ENCODE assay signal across 9 mouse cellular contexts in the genomic region with DNA sequence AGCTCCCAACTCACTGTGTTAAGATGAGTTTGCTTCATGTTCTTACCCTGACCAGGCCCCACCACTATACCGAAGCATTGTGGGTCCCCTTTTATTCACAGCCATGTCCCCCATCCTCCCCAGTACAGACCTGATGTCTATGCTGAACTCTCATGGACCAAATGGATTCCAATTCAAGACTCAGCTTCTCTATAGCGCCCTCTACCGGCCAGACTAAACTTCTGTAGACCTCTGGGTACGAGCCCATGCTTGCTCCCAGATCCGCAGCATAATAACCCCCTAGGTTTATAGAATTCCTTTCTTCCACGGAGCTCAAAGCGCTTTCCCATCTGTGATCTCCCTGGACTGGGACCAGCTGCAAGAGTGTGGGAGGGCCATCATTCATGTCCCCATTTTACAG. TPM values are rescaled to one million over a fixed set of nuclear protein-coding genes. Genes with fewer than 3 reads are reported as not detected.
DNase-seq lines count a peak whose midpoint lies in the region; ATAC-seq lines count a peak whose summit lies in the region.
"Had no signal": no experiment of that assay in that cellular context is flagged by ENCODE, and none has a peak within 500 bp of the region (broad histone marks: within the 10 kb centered on the region; RNA-seq: fewer than 3 reads in every experiment).

No protein-coding gene starts in this region.

- H3K36me3 ChIP-seq in hindbrain, embryonic 11.5 days (ENCODE audit: control insufficient read depth, insufficient read depth, low read length) = no peaks in the 10 kb centered on the region
- H3K36me3 ChIP-seq in hindbrain, embryonic 12.5 days = no peaks in the 10 kb centered on the region
- no peaks in the 10 kb centered on the region for H3K36me3 ChIP-seq in intestine, embryonic 15.5 days
- H3K36me3 ChIP-seq: limb, embryonic 12.5 days had no signal

- peaks cover 7% of the 10 kb centered on the region for H3K27me3 ChIP-seq in hindbrain, embryonic 11.5 days (ENCODE audit: control insufficient read depth, insufficient read depth, low read length)
- H3K27me3 ChIP-seq in hindbrain, embryonic 12.5 days = peaks cover 39% of the 10 kb centered on the region
- peaks cover 15% of the 10 kb centered on the region for H3K27me3 ChIP-seq in intestine, embryonic 15.5 days (replicated peaks)

- intact Hi-C loops in gastrocnemius, postnatal 36 days (cut with DNase I) = loop anchor here (5.0 kb wide), 1 partner anchor 214 kb away; a partner anchor contains a TSS

- no peaks in the 10 kb centered on the region; the same call in 1 of the 2 replicates for H3K4me1 ChIP-seq in hindbrain, embryonic 11.5 days (replicated peaks; ENCODE audit: control insufficient read depth, insufficient read depth, low read length)
- peaks cover 10% of the 10 kb centered on the region; the same call in 1 of the 2 replicates for H3K4me1 ChIP-seq in hindbrain, embryonic 12.5 days
- peaks cover 18% of the 10 kb centered on the region for H3K4me1 ChIP-seq in intestine, embryonic 15.5 days (replicated peaks)

- no peak overlapping the region for H3K4me2 ChIP-seq in hindbrain, embryonic 11.5 days (replicated peaks; ENCODE audit: low read depth, low read length)
- no peak overlapping the region for H3K4me2 ChIP-seq in hindbrain, embryonic 12.5 days (replicated peaks)
- no peak overlapping the region for H3K4me2 ChIP-seq in intestine, embryonic 15.5 days (replicated peaks)
- H3K4me2 ChIP-seq: limb, embryonic 12.5 days had no signal

- DNase-seq in hindbrain, embryonic 11.5 days (ENCODE audit: low spot score) = peak; percentile 67
- DNase-seq in A20 (ENCODE audit: low read depth, low spot score) (peak; percentile 59), WW6 (ENCODE audit: low read depth, low spot score) (peak; percentile 53)
- no peak for DNase-seq in cerebellum, adult 18-20 months
- DNase-seq in gastrocnemius, postnatal 36 days = no peak

- H3K27ac ChIP-seq in hindbrain, embryonic 11.5 days (ENCODE audit: low read depth, low read length) = no peak overlapping the region
- H3K27ac ChIP-seq in hindbrain, embryonic 12.5 days = no peak overlapping the region
- H3K27ac ChIP-seq in intestine, embryonic 15.5 days = no peak overlapping the region
- H3K27ac ChIP-seq: limb, embryonic 12.5 days had no signal

- ATAC-seq in hindbrain, embryonic 11.5 days (ENCODE audit: low FRiP score) = no peak
- no peak for ATAC-seq in hindbrain, embryonic 12.5 days (ENCODE audit: low FRiP score)
- ATAC-seq in intestine, embryonic 15.5 days = peak; percentile 26; the same call in 1 of the 2 replicates
- ATAC-seq in erythroid progenitor cell, adult 5-6 weeks (replicated peaks; ENCODE audit: low FRiP score, poor library complexity, severe bottlenecking) = no peak

- H3K9me3 ChIP-seq in hindbrain, embryonic 11.5 days (ENCODE audit: control insufficient read depth, low read length) = no peaks in the 10 kb centered on the region
- H3K9me3 ChIP-seq in hindbrain, embryonic 12.5 days (replicated peaks) = no peaks in the 10 kb centered on the region
- no peaks in the 10 kb centered on the region for H3K9me3 ChIP-seq in intestine, embryonic 15.5 days
- H3K9me3 ChIP-seq: limb, embryonic 12.5 days had no signal

- H3K4me3 ChIP-seq in hindbrain, embryonic 11.5 days (ENCODE audit: low read depth, low read length) = no peak overlapping the region
- no peak overlapping the region for H3K4me3 ChIP-seq in hindbrain, embryonic 12.5 days
- no peak overlapping the region for H3K4me3 ChIP-seq in intestine, embryonic 15.5 days (replicated peaks)
- H3K4me3 ChIP-seq: limb, embryonic 12.5 days had no signal

- H3K9ac ChIP-seq in hindbrain, embryonic 11.5 days (ENCODE audit: low read depth, low read length) = no peak overlapping the region
- H3K9ac ChIP-seq in hindbrain, embryonic 12.5 days = no peak overlapping the region
- no peak overlapping the region for H3K9ac ChIP-seq in intestine, embryonic 15.5 days
- H3K9ac ChIP-seq: limb, embryonic 12.5 days had no signal

- 32% methylated on average over 7 of the region's 7 CpGs for WGBS in hindbrain, embryonic 11.5 days
- 31% methylated on average over 7 of the region's 7 CpGs for WGBS in hindbrain, embryonic 12.5 days
- 40% methylated on average over 7 of the region's 7 CpGs for WGBS in intestine, embryonic 15.5 days

RNA-seq across cellular contexts. Expression of a gene that starts 7.2 kb away (rescaled TPM):
- 0.69 and 0.91 TPM in 2 replicates for polyA plus RNA-seq in hindbrain, embryonic 11.5 days (2014; fragmentation: Nextera tagmentation; extraction: Ambion mirVana)
- 2.3 and 2.5 TPM in 2 replicates for polyA plus RNA-seq in hindbrain, embryonic 12.5 days (2016; fragmentation: Nextera tagmentation; extraction: Ambion mirVana)
- 2.0 and 2.3 TPM in 2 replicates for polyA plus RNA-seq in intestine, embryonic 15.5 days (2015; fragmentation: Nextera tagmentation; extraction: Ambion mirVana)
- not detected in 2 replicates for total RNA-seq in erythroid progenitor cell, adult 5-6 weeks (2015; ENCODE audit: low replicate concordance)
- total RNA-seq in erythroid progenitor cell, adult 5-6 weeks (2017; ENCODE audit: low replicate concordance) = not detected in 2 replicates
- total RNA-seq in gastrocnemius, postnatal 36 days (2021) = under 1 TPM; 0.18 to 0.22 TPM

RNA-seq across cellular contexts. Expression of a gene that starts 37.7 kb away (rescaled TPM):
- polyA plus RNA-seq in hindbrain, embryonic 11.5 days (2014; fragmentation: Nextera tagmentation; extraction: Ambion mirVana) = 0.22 and 0.33 TPM in 2 replicates
- 0.66 and 1.3 TPM in 2 replicates for polyA plus RNA-seq in hindbrain, embryonic 12.5 days (2016; fragmentation: Nextera tagmentation; extraction: Ambion mirVana)
- polyA plus RNA-seq in intestine, embryonic 15.5 days (2015; fragmentation: Nextera tagmentation; extraction: Ambion mirVana) = 0.06 and 0.08 TPM in 2 replicates
- not detected in 2 replicates for total RNA-seq in erythroid progenitor cell, adult 5-6 weeks (2015; ENCODE audit: low replicate concordance)
- not detected in 2 replicates for total RNA-seq in erythroid progenitor cell, adult 5-6 weeks (2017; ENCODE audit: low replicate concordance)
- total RNA-seq in gastrocnemius, postnatal 36 days (2021) = under 1 TPM; 0.17 to 0.26 TPM

RNA-seq across cellular contexts. Expression of a gene that starts 55.0 kb away (rescaled TPM):
- not detected in 2 replicates for polyA plus RNA-seq in hindbrain, embryonic 11.5 days (2014; fragmentation: Nextera tagmentation; extraction: Ambion mirVana)
- polyA plus RNA-seq in hindbrain, embryonic 12.5 days (2016; fragmentation: Nextera tagmentation; extraction: Ambion mirVana) = not detected in 2 replicates
- not detected in 2 replicates for polyA plus RNA-seq in intestine, embryonic 15.5 days (2015; fragmentation: Nextera tagmentation; extraction: Ambion mirVana)
- not detected in 2 replicates for total RNA-seq in erythroid progenitor cell, adult 5-6 weeks (2015; ENCODE audit: low replicate concordance)
- total RNA-seq in erythroid progenitor cell, adult 5-6 weeks (2017; ENCODE audit: low replicate concordance) = not detected in 2 replicates
- total RNA-seq in gastrocnemius, postnatal 36 days (2021) = under 1 TPM in 1 of 2 experiments, not detected in 1; 0.27 TPM
- polyA plus RNA-seq: limb, embryonic 12.5 days had no signal

RNA-seq across cellular contexts. Expression of a gene that starts 59.7 kb away (rescaled TPM):
- not detected in 2 replicates for polyA plus RNA-seq in hindbrain, embryonic 11.5 days (2014; fragmentation: Nextera tagmentation; extraction: Ambion mirVana)
- polyA plus RNA-seq in hindbrain, embryonic 12.5 days (2016; fragmentation: Nextera tagmentation; extraction: Ambion mirVana) = 0.10 TPM in 1 of 2 replicates, not detected in the other
- polyA plus RNA-seq in intestine, embryonic 15.5 days (2015; fragmentation: Nextera tagmentation; extraction: Ambion mirVana) = 3.0 and 3.1 TPM in 2 replicates
- not detected in 2 replicates for total RNA-seq in erythroid progenitor cell, adult 5-6 weeks (2015; ENCODE audit: low replicate concordance)
- total RNA-seq in erythroid progenitor cell, adult 5-6 weeks (2017; ENCODE audit: low replicate concordance) = not detected in 2 replicates
- total RNA-seq in gastrocnemius, postnatal 36 days (2021) = 100 to 1,000 TPM; 198 to 366 TPM
- polyA plus RNA-seq: limb, embryonic 12.5 days had no signal

RNA-seq across cellular contexts. Expression of a gene that starts 59.8 kb away (rescaled TPM):
- 0.82 and 1.1 TPM in 2 replicates for polyA plus RNA-seq in hindbrain, embryonic 11.5 days (2014; fragmentation: Nextera tagmentation; extraction: Ambion mirVana)
- polyA plus RNA-seq in hindbrain, embryonic 12.5 days (2016; fragmentation: Nextera tagmentation; extraction: Ambion mirVana) = 2.7 and 3.2 TPM in 2 replicates
- 6.7 and 7.2 TPM in 2 replicates for polyA plus RNA-seq in intestine, embryonic 15.5 days (2015; fragmentation: Nextera tagmentation; extraction: Ambion mirVana)
- 1.3 TPM in 1 of 2 replicates, not detected in the other for total RNA-seq in erythroid progenitor cell, adult 5-6 weeks (2015; ENCODE audit: low replicate concordance)
- 0.39 TPM in 1 of 2 replicates, not detected in the other for total RNA-seq in erythroid progenitor cell, adult 5-6 weeks (2017; ENCODE audit: low replicate concordance)
- total RNA-seq in gastrocnemius, postnatal 36 days (2021) = 1 to 10 TPM; 2.4 to 2.6 TPM

Comparison
In these comparisons a context has a peak if more than half of its experiments do, and no peak if none do; other contexts are left out.
1. DNase-seq: peak in hindbrain, embryonic 11.5 days (single experiment), A20 (single experiment) and WW6 (single experiment); none in cerebellum, adult 18-20 months (0 of 2) and gastrocnemius, postnatal 36 days (0 of 2).